Mouse (Mus musculus) testis, adult 2 months (tissue): ENCODE results near the gene Zfp1. TPM values are rescaled to one million over a fixed set of nuclear protein-coding genes. Genes with fewer than 3 reads are reported as not detected.

Experiments used
- H3K27ac ChIP-seq: fragments of 200-500 bp; 2 replicates; pipeline ENCODE4 v1.5.1; 2012; ENCODE audit warnings: low read depth, low read length; ENCODE audit not compliant: control insufficient read depth, insufficient read depth
- H3K27me3 ChIP-seq: fragments of 200-500 bp; 2 replicates; pipeline ENCODE4 v1.6.1; 2012; ENCODE audit warnings: mild to moderate bottlenecking, low read length, moderate library complexity; ENCODE audit not compliant: control insufficient read depth, insufficient read depth
- H3K36me3 ChIP-seq: fragments of 200-500 bp; 2 replicates; pipeline ENCODE4 v1.6.1; 2012; ENCODE audit warnings: mild to moderate bottlenecking, low read length; ENCODE audit not compliant: control insufficient read depth, insufficient read depth
- H3K4me1 ChIP-seq: fragments of 200-500 bp; 2 replicates; pipeline ENCODE4 v1.6.1; 2012; ENCODE audit warnings: low read length; ENCODE audit not compliant: control insufficient read depth, insufficient read depth
- H3K4me3 ChIP-seq: fragments of 200-500 bp; 2 replicates; pipeline ENCODE4 v1.5.1; 2012; ENCODE audit warnings: low read depth, mild to moderate bottlenecking, low read length, moderate library complexity, mixed read lengths; ENCODE audit not compliant: control insufficient read depth
- CTCF ChIP-seq: fragments of 200-500 bp; IDR thresholded peaks from 2 replicates; pipeline ENCODE4 v1.5.1; 2012; ENCODE audit warnings: low read depth, mild to moderate bottlenecking, inconsistent platforms, low read length, moderate library complexity; ENCODE audit not compliant: control insufficient read depth, insufficient read depth, insufficient replicate concordance
- POLR2A ChIP-seq: fragments of 200-500 bp; IDR thresholded peaks from 2 replicates; pipeline ENCODE4 v1.6.1; 2012; ENCODE audit warnings: low read depth, mild to moderate bottlenecking, inconsistent platforms, low read length, moderate library complexity; ENCODE audit not compliant: control insufficient read depth
- polyA plus RNA-seq: library from polyadenylated mRNA; depleted of rRNA; stranded (reverse); fragments of >200 nt; gene quantifications from 2 replicates; pipeline ENCODE4 v1.2.3, GENCODE M21; 2012

Zfp1 gene
- polyA plus RNA-seq, 1 experiment = 4.1 TPM

DNA sequence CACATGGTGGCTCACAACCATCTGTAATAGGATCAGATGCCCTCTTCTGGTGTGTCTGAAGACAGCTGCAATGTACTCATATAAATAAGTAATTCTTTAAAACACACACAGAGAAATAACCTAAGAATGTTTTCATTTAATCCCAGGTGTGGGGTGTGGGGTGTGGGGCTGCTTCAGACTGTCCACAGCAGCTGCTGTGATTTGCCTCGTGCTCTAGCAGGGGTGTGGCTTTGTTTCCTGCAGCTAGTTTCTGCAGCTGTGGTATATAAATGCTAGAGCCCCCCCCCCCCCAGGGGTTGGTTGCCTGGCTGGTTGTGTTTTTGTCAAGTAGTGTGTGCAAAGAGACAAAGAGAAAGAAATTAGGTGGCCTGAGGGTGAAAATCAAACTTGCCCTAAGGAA is 55.8 kb downstream of the Zfp1 start:
- Histone ChIP-seq H3K27me3 (no peaks in the 10 kb centered on the region), H3K4me1 (no peaks in the 10 kb centered on the region), H3K27ac (no peak overlapping the region), H3K4me3 (no peak overlapping the region), H3K36me3 (no peaks in the 10 kb centered on the region)
- TF ChIP-seq CTCF = no peak
- TF ChIP-seq POLR2A = no peak

DNA sequence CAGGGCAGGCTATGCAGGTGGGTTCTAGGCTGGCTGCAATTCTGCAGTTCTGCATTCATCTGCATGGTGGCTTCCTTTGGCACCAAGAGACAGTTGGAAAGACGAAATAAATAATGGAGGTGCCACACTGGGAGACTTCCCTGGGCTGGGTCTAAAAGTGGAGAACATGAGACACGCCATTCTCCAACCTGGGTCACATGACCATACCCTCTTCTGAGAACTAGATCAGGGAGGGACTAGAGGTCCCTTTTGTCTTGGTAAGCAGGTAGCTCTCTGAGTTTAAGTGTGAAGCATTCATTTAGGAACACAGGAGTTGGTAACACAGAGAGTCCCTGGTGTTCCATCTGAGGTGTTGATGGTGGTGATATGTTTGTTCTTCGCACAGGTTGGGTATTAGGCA is 57.0 kb downstream of the Zfp1 start:
- Histone ChIP-seq H3K4me1 (no peaks in the 10 kb centered on the region), H3K36me3 (no peaks in the 10 kb centered on the region), H3K27ac (no peak overlapping the region), H3K27me3 (no peaks in the 10 kb centered on the region), H3K4me3 (no peak overlapping the region)
- TF ChIP-seq CTCF (no peak), POLR2A (no peak)

DNA sequence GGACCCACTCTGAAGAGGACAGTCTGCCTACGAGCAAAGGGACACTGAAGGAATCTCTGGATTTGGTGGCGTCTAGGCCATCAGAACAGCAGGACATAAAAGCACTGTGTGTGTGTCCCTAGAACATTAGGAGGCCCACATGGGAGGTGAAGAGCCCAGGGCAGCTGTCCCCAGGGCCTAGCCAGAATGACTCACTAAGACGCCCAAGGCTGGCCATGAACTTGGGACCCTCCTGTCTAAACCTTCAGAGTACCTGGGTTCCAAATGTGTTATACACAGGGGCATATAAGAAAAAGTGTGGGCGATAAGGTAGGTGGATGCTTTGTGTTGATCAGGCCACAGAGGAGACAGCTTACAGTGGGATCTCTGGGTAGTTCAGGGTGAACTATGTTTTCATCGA is 57.5 kb downstream of the Zfp1 start:
- Histone ChIP-seq H3K36me3 (no peaks in the 10 kb centered on the region), H3K4me3 (no peak overlapping the region), H3K4me1 (no peaks in the 10 kb centered on the region), H3K27me3 (no peaks in the 10 kb centered on the region), H3K27ac (no peak overlapping the region)
- TF ChIP-seq POLR2A (no peak), CTCF (no peak)

DNA sequence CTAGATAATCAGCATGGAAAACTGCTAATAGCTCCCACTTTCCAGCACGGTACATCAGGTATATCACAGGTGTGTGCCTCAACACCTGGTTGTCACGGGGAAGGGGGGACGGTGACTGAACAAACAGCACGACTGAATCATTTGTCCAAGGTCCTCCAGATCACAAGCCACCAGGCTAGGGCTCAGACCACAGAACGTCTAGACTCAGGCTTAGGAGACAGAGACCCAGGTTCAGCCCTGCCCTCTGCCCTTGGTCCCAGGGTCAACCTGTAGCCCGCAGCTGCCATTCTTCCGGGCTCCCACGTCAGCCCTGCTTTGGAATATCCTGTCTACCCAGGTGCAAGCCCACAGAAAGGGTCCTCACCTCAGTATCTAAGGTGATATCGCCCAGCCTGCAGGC is 58.2 kb downstream of the Zfp1 start:
- TF ChIP-seq POLR2A (no peak), CTCF (no peak)
- Histone ChIP-seq H3K27ac (no peak overlapping the region), H3K27me3 (no peaks in the 10 kb centered on the region), H3K4me1 (no peaks in the 10 kb centered on the region), H3K36me3 (no peaks in the 10 kb centered on the region), H3K4me3 (no peak overlapping the region)

DNA sequence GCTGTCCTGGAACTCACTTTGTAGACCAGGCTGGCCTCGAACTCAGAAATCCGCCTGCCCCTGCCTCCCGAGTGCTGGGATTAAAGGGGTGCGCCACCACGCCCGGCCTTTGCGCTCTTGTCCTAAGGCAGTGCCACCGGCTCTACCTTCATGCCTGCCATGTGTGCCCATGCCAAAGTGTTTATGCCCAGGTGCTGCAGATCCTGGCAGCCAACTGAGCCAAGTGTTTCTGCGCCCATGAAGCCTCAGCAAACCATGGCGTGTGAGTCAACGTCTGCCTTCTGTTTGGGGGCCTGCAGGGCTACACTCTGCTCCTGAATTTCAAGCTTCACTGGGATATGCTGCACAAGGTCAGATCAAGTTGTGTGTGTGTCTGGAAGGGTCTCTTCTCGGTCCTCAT is 61.4 kb downstream of the Zfp1 start:
- H3K36me3 ChIP-seq = no peaks in the 10 kb centered on the region
- no peaks in the 10 kb centered on the region for H3K4me1 ChIP-seq
- H3K27me3 ChIP-seq = no peaks in the 10 kb centered on the region
- TF ChIP-seq CTCF (no peak), POLR2A (no peak)
- no peak overlapping the region for H3K27ac ChIP-seq
- H3K4me3 ChIP-seq = no peak overlapping the region

DNA sequence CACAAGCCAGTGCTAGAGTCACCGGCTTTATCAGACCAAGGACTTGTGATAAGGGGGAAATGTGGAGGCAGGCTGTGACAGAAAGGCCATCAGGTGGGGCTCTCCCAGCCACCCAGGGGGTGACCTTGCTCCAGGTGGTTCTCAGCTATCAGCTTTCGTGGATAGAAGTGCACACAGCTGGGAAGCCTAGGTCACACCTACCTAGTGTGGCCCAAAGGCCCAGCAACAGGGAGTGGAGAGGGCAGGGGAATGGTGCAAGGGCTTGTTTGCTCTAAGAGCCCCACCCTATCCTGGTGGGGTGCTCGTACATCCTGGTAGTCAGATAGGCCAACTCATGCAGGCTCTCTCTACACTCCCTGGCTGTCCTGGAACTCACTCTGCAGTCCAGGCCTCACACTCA is 62.0 kb downstream of the Zfp1 start:
- Histone ChIP-seq H3K36me3 (no peaks in the 10 kb centered on the region), H3K4me1 (no peaks in the 10 kb centered on the region), H3K27ac (no peak overlapping the region), H3K27me3 (no peaks in the 10 kb centered on the region), H3K4me3 (no peak overlapping the region)
- TF ChIP-seq POLR2A = no peak
- TF ChIP-seq CTCF = no peak

DNA sequence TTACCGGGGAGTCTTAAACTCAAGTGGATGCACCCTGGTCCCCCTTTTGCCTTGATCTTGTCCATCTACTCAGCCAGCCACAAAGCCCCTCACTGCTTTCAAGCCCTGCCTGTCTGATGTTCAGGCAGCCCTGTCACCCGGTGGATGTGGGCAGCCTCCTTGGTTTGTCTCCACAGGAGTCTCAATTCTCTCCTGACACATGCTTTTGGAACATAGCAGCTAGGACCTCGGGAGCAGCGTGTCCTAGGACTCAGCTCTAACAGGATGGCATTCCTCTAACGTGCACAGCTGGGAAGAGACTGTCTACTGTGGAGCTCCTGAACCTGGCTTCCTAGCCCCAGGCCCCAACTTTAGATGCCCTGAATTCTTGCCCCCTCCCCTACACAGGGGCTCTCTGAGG is 62.5 kb downstream of the Zfp1 start:
- Histone ChIP-seq H3K27me3 (no peaks in the 10 kb centered on the region), H3K4me1 (no peaks in the 10 kb centered on the region), H3K4me3 (no peak overlapping the region), H3K27ac (no peak overlapping the region), H3K36me3 (no peaks in the 10 kb centered on the region)
- TF ChIP-seq CTCF (no peak), POLR2A (no peak)

DNA sequence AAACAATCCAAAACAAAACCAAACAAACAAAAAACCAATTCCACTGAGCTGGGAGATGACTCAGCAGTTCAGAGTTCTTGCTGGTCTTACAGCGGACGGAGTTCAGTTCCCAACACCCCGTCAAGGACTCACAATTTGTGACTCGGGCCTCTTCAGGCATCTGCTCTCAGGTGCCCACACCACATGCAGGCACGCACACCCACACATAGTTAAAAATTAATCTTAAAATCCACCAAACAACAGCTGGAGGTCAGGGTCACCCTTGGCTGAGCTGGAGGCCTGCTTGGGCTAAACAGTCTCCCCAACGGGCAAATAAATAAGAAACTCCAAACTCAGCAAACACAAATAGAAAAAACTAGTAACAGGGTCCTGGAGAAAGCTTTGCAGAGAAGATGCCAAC is 65.1 kb downstream of the Zfp1 start:
- peaks cover 1% of the 10 kb centered on the region; the same call in 1 of the 2 replicates for H3K36me3 ChIP-seq
- H3K27ac ChIP-seq = no peak overlapping the region

More for the DNA sequence above, 65.1 kb downstream of the Zfp1 start:
- Histone ChIP-seq H3K27me3 (no peaks in the 10 kb centered on the region), H3K4me1 (no peaks in the 10 kb centered on the region), H3K4me3 (no peak overlapping the region)
- no peak for TF ChIP-seq CTCF
